Mouse (Mus musculus) adrenal gland, postnatal 14 days (tissue): Measurements from ENCODE around the gene Inava. TPM values are rescaled to one million over a fixed set of nuclear protein-coding genes. Genes with fewer than 3 reads are reported as not detected.

Experiments
- total RNA-seq: library from RNA; stranded (reverse); gene quantifications from 2 replicates; pipeline ENCODE4 v1.2.3, GENCODE M21; 2021

Gene Inava
- total RNA-seq, 1 experiment from 2014 or later: not detected

Other genes with a start within 250 kb of the Inava start
- gene Igfn1, start 227.9 kb downstream of the Inava start, total RNA-seq: 0.08 TPM in 1 of 2 replicates, not detected in the other
- gene Tmem9, start 226.1 kb downstream of the Inava start, total RNA-seq: 33.9 and 35.7 TPM in 2 replicates
- gene Ascl5, start 183.5 kb downstream of the Inava start, total RNA-seq: not detected in 2 replicates
- 0.26 and 0.30 TPM in 2 replicates for gene Cacna1s, start 181.5 kb downstream of the Inava start, total RNA-seq
- 2.7 and 12.5 TPM in 2 replicates for gene Kif21b, start 102.9 kb downstream of the Inava start, total RNA-seq
- gene Mroh3, start 21.4 kb downstream of the Inava start, total RNA-seq: not detected in 2 replicates
- 0.34 TPM in 1 of 2 replicates, not detected in the other for gene Gpr25, start 26.6 kb upstream of the Inava start, total RNA-seq
- gene Camsap2, start 111.8 kb upstream of the Inava start, total RNA-seq: 47.2 and 47.8 TPM in 2 replicates
- gene Ddx59, start 181.0 kb upstream of the Inava start, total RNA-seq: 14.0 and 14.2 TPM in 2 replicates
- 3.9 and 4.8 TPM in 2 replicates for gene Kif14, start 232.1 kb upstream of the Inava start, total RNA-seq